Mouse (Mus musculus): ENCODE results near the gene Sf3a1.

The Sf3a1 gene

DNA sequence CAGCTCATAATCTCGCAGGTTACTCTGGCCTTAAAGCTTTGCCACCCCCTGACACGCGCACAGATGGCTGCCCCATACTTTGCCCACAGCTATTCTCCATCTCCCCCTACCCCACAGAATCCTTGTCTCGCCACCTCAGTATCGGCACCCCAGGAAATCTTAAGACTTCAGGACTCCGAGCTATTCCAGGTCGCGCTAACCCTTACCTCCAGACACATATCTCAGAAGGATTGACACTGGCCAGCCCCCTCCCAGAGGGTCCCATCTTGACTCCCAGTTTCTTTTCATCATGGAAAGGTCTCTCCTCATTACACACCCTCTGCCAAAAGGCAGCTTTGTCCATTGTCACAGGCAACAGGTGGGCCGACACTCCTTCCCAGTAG is 27.2 kb downstream of the Sf3a1 start:
- DNase-seq, result no peak

- DNase-seq, result no peak
Observed at GRCm38 (mm10) chr11:4189182-4189581, 29.0 kb downstream of the Sf3a1 start.

- no peak for DNase-seq
Observed at GRCm38 (mm10) chr11:4190677-4191076, 30.5 kb downstream of the Sf3a1 start.

GRCm38 (mm10) chr11:4192757-4193156 is 32.6 kb downstream of the Sf3a1 start:
- DNase-seq, result no peak

DNA sequence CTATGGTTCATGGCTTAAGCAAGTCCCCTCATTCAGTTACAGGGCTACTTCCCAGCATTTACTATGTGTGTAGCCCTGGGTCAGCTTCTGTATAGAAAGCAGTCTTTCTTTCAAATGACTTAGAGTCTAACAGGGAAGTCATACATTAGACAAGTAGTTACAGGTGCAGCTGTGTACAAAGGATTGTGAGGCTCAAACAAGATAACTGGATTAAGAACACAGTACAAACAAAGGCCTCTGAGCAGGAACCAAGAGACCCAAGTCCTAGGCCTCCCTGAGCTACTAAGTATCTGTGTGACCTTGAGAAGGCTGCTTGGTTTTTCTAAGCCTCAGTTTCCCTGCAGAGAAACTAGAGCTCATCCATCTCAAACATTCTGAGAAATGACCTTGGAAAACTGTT is 33.3 kb downstream of the Sf3a1 start:
- DNase-seq, result no peak

DNA sequence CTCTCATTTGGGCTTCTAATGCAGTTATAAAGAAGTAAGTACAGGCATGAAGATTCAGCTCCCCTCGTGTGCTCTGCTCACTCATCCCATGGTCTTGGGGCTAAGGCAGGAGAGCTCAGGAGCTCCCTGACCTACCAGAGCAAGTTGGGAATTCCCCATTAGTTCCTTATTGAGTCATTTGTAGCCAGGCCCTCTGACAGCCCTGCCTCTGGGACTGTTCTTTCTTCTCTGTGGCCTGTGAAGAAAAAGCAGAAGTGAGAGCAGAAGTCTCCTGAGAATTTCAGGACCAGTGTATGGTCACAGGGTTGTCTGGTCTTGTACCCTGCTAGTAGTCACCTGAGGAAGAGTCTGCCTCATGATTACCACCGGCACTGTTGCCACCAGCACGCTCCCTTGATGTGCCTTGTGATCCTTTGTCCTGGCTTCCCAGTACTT is 35.5 kb downstream of the Sf3a1 start:
- no peak for DNase-seq

- no peak for DNase-seq
Observed at GRCm38 (mm10) chr11:4196636-4197035, 36.5 kb downstream of the Sf3a1 start.

- DNase-seq, result no peak
Observed at GRCm38 (mm10) chr11:4197691-4198090, 37.5 kb downstream of the Sf3a1 start.

- no peak for DNase-seq
Observed at GRCm38 (mm10) chr11:4201981-4202700, 42.0 kb downstream of the Sf3a1 start.

- no peak for DNase-seq
Observed at GRCm38 (mm10) chr11:4202995-4203704, 43.0 kb downstream of the Sf3a1 start.

DNA sequence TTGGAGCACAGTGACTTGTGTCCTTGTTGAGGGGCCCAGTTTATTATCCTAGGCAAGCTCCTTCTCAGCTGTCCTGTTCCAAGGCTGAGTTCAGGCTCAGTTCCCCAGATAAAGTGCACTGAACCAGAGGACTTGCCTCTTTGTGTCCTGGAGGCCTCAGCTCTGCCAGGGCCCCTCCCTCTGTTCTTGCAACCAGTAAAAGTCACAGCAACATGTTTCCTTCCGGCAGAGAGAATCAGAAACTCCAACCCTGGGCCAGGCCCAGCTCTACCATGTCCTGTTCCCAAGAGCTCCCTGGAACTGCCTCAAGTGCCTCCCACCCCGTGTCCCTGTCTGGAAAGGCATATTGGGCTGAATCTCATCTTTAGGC is 43.5 kb downstream of the Sf3a1 start:
- DNase-seq, result peak; percentile 21

DNA sequence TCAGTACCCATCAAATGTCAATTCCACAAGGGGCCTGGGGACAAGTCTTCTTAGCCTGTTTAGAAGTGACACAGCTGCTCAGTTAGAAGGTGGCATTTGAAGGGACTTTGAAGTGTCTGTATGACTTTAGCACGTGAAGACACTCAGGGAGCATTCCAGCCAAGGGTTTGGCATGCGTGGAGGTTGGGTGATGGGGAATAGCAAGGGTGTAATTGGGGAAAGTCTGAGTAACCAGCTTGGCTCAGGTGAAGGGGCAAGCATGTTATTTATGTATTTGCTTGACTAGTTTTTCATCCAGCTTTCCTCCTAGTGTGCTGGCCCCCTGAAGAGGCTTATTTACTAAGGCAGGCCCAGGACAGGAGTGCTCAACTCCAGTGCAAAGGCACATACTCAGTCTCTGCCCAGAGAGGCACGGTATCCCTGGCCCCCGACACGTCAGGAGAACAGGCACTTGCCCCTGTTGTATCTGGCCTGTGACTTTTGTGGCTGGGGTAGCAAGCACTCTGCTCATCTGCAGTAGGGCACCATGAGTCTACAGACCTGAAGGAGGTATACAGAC is 45.0 kb downstream of the Sf3a1 start:
- no peak for DNase-seq

GRCm38 (mm10) chr11:4205951-4206350 is 45.8 kb downstream of the Sf3a1 start:
- no peak for DNase-seq

- DNase-seq, result no peak
Observed at GRCm38 (mm10) chr11:4206563-4206962, 46.4 kb downstream of the Sf3a1 start.

DNA sequence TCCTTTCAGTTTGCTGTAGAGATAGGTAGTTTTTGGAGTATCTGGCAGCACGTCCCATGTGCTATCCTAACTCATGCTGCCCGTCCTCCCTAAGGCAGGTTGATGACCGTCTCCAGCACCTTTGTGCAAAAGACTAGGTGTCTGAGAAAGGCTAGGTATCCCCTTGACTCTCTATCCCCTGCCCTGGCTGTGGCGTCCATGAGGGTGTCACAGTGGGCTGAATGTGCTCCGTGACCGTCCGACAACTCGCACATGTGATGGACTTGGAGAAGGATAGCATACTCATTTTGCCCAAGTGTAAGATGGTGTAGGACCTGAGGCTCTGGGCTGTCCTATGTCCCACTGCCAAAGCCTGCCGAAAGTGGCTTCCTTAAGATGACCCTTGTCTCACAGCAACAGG is 47.5 kb downstream of the Sf3a1 start:
- DNase-seq, result no peak

DNA sequence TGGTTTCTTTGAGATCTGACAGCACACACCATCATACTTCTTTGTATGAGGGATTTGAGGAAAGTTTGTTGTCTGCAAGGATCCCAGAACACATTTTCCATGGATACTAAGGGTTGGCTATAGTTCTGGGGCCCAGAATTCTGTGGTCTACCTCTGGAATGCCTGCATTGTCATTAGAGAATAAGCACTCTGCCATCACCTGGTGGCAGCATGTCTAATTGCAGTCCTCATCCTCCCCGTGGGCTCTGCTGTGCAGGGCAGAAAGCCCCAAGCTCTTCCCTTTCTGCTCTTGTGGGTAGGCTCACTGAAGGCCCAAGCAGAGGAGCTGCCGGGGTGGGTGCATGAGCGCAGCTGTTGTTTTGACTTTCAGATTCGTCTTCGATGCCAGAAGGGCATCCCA is 49.4 kb downstream of the Sf3a1 start:
- DNase-seq, result no peak

GRCm38 (mm10) chr11:4210786-4211185 is 50.6 kb downstream of the Sf3a1 start:
- DNase-seq, result no peak

- no peak for DNase-seq
Observed at GRCm38 (mm10) chr11:4213107-4213506, 53.0 kb downstream of the Sf3a1 start.

DNA sequence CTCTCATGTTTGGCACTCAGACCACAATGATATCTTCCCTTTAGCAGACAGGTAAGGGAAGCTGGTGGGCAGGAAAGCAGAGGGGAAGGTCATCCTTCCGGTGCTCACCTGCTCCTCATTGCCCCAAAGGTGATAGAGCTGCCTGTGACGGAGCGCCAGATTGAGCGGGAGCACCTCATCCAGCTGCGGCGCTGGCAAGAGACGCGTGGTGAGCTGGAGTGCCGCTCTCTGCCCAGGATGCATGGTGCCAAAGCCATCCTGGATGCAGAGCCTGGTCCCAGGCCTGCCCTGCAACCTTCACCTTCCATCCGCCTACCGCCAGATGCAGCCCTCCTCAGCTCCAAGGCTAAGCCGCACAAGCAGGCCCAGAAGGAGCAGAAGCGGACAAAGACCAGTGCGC is 54.4 kb downstream of the Sf3a1 start:
- no peak for DNase-seq

GRCm38 (mm10) chr11:4215061-4215460 is 54.9 kb downstream of the Sf3a1 start:
- no peak for DNase-seq

DNA sequence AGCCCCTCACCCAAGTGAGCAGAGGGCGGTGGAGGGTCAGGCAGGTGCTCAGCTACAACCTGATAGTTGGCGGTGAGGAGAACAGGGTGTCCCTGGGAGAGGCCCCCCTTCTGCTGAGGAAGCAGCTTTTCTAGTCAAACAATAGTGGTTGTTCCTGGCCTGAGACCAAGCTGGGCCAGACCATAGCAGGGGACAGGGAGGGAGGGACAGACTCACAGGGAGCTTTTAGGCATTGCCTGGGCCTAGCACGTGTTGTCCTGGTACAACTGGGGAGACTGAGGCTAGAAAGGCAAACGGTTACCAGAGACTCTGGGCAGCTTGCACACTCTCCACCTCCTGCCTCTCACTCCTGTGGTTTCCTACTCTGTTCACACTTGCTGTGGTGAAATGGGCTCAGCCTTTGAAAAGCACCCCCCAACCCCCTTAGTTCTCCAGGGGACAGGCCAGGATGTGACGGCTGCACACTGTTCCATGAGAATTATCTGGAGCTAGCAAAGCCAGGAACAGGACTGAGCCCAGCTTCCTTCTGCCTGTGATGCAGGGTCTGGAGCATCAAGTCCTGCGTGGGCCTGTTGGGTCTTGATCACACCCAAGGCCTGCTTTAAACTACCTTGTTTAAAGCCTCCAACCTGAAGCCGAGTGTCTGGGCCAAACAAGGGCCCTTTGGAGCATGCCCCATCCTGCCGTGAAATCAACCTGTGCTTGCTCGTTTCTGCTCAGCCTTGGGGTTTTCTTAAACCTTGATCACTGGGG is 56.3 kb downstream of the Sf3a1 start:
- peak; percentile 39 for DNase-seq

GRCm38 (mm10) chr11:4217914-4218629 is 57.9 kb downstream of the Sf3a1 start, which contains the start of gene Castor1:
Gene Castor1, plus strand, starts transcription at chr11:4218225.
- DNase-seq, result peak; percentile 63

GRCm38 (mm10) chr11:4218637-4219036 is 58.5 kb downstream of the Sf3a1 start:
- no peak for DNase-seq

Data from right cerebral cortex, adult 18-20 months (tissue).